Mouse (Mus musculus) forebrain, embryonic 12.5 days (tissue): ENCODE data around the gene Adamts17. TPM values are rescaled to one million over a fixed set of nuclear protein-coding genes. Genes with fewer than 3 reads are reported as not detected.

ENCODE experiments used
- ATAC-seq: fragments of 200-750 bp; cut with Nextera tagmentation; 2 replicates; pipeline ENCODE4 v1.8.0; 2017; ENCODE audit warnings: moderate TSS enrichment; ENCODE audit not compliant: low FRiP score
- H3K27ac ChIP-seq: fragments of 300-500 bp; sonication (generic); 2 replicates; pipeline ENCODE4 v1.5.1; 2016; ENCODE audit warnings: mild to moderate bottlenecking
- H3K27me3 ChIP-seq: fragments of 300-500 bp; sonication (generic); 2 replicates; pipeline ENCODE4 v1.6.1; 2016; ENCODE audit warnings: mild to moderate bottlenecking
- H3K36me3 ChIP-seq: fragments of 300-500 bp; sonication (generic); replicated peaks from 2 replicates; pipeline ENCODE4 v1.6.1; 2016; ENCODE audit warnings: mild to moderate bottlenecking
- H3K4me1 ChIP-seq: fragments of 300-500 bp; sonication (generic); 2 replicates; pipeline ENCODE4 v1.6.1; 2016
- H3K4me2 ChIP-seq: fragments of 300-500 bp; sonication (generic); 2 replicates; pipeline ENCODE4 v1.6.1; 2016; ENCODE audit warnings: mild to moderate bottlenecking, moderate library complexity
- H3K4me3 ChIP-seq: fragments of 300-500 bp; sonication (generic); replicated peaks from 2 replicates; pipeline ENCODE4 v1.5.1; 2016; ENCODE audit warnings: mild to moderate bottlenecking
- H3K9ac ChIP-seq: fragments of 300-500 bp; sonication (generic); 2 replicates; pipeline ENCODE4 v1.6.1; 2016; ENCODE audit warnings: mild to moderate bottlenecking
- H3K9me3 ChIP-seq: fragments of 300-500 bp; sonication (generic); 2 replicates; pipeline ENCODE4 v1.6.1; 2016
- WGBS: fragments of 180-500 bp; shearing (Covaris S2); methylation state at CpG from one replicate; pipeline ENCODE4 v1.1.7; 2016; 5-methylcytosine and 5-hydroxymethylcytosine counted together
- polyA plus RNA-seq: library from polyadenylated mRNA; unstranded; fragments of >200 nt; fragmentation: Nextera tagmentation; extraction: Ambion mirVana; gene quantifications from 2 replicates; pipeline ENCODE4 v1.2.1, GENCODE M21; 2016

Adamts17 gene
- polyA plus RNA-seq, 1 experiment from 2014 or later, result 2.1 TPM

DNA sequence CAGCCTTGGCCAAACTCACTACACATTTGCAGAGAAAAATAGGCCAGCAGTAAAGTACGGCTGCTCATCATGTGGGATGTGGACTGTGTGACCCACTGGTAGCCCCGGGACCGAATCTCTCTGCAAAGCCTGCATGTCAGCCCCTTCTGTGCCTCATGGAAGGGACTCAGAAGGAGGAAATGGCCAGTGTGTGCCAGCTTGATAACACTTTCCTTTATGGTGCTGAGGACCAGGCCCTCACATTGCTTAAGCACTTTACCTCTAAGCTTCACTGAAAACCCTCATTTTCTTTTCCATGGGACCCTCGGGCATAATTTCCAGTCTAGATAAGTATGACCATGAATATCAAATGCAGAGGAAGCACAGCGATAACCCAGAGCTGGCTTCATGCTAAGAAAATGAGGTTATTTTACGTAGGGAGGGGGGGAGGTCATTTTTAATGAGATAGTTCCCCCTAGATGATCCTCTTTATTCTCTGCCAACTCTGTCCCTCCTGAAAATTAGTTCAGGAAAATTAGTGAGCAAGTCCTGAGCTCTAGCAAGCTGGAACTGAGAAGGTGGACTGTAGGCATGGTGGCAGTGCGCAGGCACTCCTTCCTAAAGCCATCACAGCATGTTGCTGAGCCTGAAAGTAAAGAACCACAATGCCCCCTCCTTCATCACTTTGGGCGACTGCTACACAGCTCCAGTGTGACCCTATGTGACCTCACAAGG lies 127.8 kb downstream of the Adamts17 start:
- H3K9me3 ChIP-seq, result no peaks in the 10 kb centered on the region
- H3K4me1 ChIP-seq, result peaks cover 15% of the 10 kb centered on the region
- H3K27me3 ChIP-seq, result no peaks in the 10 kb centered on the region
- H3K4me2 ChIP-seq, result no peak overlapping the region
- no peak for ATAC-seq
- no peak overlapping the region for H3K27ac ChIP-seq
- WGBS, result 65% methylated on average over 8 of the region's 8 CpGs
- H3K4me3 ChIP-seq, result no peak overlapping the region
- no peak overlapping the region for H3K9ac ChIP-seq
- no peaks in the 10 kb centered on the region for H3K36me3 ChIP-seq

DNA sequence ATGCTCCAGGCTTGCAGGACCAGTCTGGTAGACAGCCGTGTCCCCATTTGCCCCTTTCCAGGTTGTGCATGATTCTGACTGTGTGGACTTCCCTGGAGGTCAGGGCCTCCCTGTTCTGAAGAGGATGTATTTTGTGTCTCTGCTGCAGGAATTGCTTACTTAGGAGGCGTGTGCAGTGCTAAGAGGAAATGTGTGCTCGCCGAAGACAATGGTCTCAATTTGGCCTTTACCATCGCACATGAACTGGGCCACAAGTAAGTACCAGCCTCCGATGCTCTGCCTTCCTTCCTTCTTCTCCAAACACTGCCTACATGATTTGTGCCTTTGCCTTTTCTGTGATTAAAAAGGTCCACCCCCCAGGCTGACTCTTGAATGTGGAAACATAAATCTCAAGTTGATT lies 129.1 kb downstream of the Adamts17 start:
- Histone ChIP-seq H3K4me3 (no peak overlapping the region), H3K4me1 (peaks cover 15% of the 10 kb centered on the region), H3K9ac (no peak overlapping the region), H3K27ac (no peak overlapping the region), H3K9me3 (no peaks in the 10 kb centered on the region), H3K4me2 (no peak overlapping the region), H3K27me3 (no peaks in the 10 kb centered on the region), H3K36me3 (no peaks in the 10 kb centered on the region)
- ATAC-seq, result no peak
- WGBS, result 85% methylated on average over 6 of the region's 6 CpGs

DNA sequence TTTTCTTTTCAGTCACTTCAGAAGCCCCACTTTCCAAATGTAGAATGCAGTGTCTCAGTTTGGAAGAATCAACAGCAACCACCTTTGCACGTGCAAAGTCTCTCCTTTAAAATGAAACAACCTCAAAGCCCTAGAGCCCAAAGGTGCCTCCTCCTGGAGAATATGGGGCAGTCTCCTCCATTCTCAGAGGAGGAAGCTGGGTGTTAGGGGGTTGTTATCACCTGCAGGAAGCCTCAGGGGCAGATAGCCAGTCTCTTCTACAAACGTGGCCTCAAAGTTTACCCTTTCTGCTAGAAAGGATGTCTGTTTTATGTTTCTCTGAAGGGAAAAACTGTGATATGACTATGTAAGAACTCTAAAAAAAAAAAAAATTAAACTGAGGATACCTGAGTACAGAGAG lies 129.7 kb downstream of the Adamts17 start:
- Histone ChIP-seq H3K4me1 (peaks cover 15% of the 10 kb centered on the region), H3K9ac (no peak overlapping the region), H3K27me3 (no peaks in the 10 kb centered on the region), H3K4me3 (no peak overlapping the region), H3K36me3 (no peaks in the 10 kb centered on the region), H3K9me3 (no peaks in the 10 kb centered on the region), H3K27ac (no peak overlapping the region), H3K4me2 (no peak overlapping the region)
- no peak for ATAC-seq
- WGBS, result 81% methylated on average over 2 of the region's 2 CpGs

DNA sequence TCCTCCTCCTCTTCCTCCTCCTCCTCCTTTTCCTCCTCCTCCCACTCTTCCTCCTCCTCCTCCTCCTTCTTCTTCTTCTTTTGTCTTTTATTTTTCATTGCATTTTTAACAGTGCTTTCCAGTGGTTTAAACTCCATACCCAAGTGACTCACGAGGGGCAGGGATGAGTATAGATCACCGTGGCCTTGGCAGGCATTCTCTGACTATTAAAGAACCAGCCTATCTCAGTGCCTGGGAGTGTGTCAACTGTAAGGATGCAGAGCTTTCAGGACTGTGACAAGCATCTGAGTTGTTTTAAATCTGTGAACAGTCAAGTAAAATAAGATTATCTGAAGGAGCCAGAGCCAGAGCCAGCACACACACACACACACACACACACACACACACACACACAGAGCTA lies 130.7 kb downstream of the Adamts17 start:
- 84% methylated on average over 2 of the region's 2 CpGs for WGBS
- H3K27me3 ChIP-seq, result no peaks in the 10 kb centered on the region
- no peak overlapping the region for H3K9ac ChIP-seq
- peaks cover 15% of the 10 kb centered on the region for H3K4me1 ChIP-seq
- H3K36me3 ChIP-seq, result no peaks in the 10 kb centered on the region
- no peaks in the 10 kb centered on the region for H3K9me3 ChIP-seq
- H3K27ac ChIP-seq, result no peak overlapping the region
- H3K4me3 ChIP-seq, result no peak overlapping the region
- no peak for ATAC-seq
- H3K4me2 ChIP-seq, result no peak overlapping the region

DNA sequence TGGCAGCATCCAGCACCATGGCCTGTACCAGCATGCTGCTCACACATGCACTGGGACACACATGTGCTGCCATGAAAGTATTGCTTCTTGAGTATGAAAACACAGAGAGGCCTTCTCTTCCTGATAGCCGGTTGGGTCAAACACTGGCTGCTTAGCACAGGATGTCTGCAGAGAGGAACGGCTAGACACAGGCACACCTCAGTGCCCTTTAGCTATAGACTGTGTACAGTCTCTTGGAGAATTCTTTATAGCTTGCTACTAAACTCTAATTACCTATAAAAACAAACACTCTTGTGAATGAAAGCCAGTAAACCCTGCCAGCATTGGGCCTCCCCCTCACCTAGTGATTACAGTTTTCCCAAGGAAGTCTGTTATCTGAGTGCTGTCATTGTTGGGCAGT lies 131.4 kb downstream of the Adamts17 start:
- H3K27me3 ChIP-seq, result no peaks in the 10 kb centered on the region
- peaks cover 12% of the 10 kb centered on the region for H3K4me1 ChIP-seq
- no peak overlapping the region for H3K4me3 ChIP-seq
- H3K36me3 ChIP-seq, result no peaks in the 10 kb centered on the region
- no peak overlapping the region for H3K4me2 ChIP-seq
- no peak overlapping the region for H3K9ac ChIP-seq
- no peaks in the 10 kb centered on the region for H3K9me3 ChIP-seq
- WGBS, result 71% methylated on average over 2 of the region's 2 CpGs
- no peak overlapping the region for H3K27ac ChIP-seq
- no peak for ATAC-seq

DNA sequence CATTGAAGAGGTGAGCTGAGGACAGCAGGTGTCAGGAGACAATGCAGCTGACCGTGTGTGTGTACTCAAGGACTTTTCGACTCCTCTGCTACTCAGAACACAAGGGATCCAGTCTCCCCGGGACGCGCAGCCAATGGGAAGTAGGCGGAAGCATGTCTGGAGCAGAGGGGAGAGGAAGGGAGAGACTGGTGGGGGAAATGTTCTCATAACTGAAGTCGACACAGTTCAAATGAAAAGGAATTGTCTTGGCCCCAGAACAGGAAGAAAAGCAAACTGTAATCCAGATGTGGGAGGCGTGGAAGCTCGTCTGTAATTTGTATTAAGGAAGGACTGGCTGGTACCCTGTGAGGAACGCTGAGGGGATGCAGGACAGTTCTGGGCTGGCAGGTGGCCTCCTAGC lies 135.3 kb downstream of the Adamts17 start:
- WGBS, result 81% methylated on average over 10 of the region's 10 CpGs

DNA sequence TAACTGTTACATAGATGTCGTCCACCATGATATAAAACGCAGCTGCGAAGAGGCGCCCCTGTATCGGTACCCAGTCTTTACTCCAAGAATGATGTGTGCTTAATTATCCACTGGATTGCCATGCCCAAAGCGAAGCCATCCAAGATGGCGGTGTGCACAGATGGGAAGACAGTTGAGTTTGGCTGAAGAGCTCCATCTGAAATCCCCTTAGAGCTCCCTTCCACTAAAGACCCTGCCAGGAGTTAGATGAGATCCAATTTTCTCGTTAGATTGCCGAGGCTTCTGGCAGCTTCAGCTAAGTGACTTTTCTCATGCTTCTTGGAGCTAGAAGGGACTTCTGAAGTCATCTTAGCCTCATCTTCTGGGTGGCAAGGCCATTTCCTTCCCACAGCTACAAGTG lies 136.8 kb downstream of the Adamts17 start:
- Histone ChIP-seq H3K27ac (no peak overlapping the region), H3K4me3 (no peak overlapping the region), H3K27me3 (no peaks in the 10 kb centered on the region), H3K4me1 (no peaks in the 10 kb centered on the region), H3K4me2 (no peak overlapping the region), H3K36me3 (no peaks in the 10 kb centered on the region), H3K9ac (no peak overlapping the region), H3K9me3 (no peaks in the 10 kb centered on the region)
- WGBS, result 94% methylated on average over 9 of the region's 9 CpGs
- ATAC-seq, result no peak

More for the DNA sequence above, 135.3 kb downstream of the Adamts17 start:
- H3K9me3 ChIP-seq, result no peaks in the 10 kb centered on the region
- H3K27me3 ChIP-seq, result no peaks in the 10 kb centered on the region
- H3K4me2 ChIP-seq, result no peak overlapping the region
- ATAC-seq, result no peak
- no peaks in the 10 kb centered on the region for H3K36me3 ChIP-seq
- H3K27ac ChIP-seq, result no peak overlapping the region
- H3K9ac ChIP-seq, result no peak overlapping the region
- H3K4me1 ChIP-seq, result no peaks in the 10 kb centered on the region
- H3K4me3 ChIP-seq, result no peak overlapping the region

DNA sequence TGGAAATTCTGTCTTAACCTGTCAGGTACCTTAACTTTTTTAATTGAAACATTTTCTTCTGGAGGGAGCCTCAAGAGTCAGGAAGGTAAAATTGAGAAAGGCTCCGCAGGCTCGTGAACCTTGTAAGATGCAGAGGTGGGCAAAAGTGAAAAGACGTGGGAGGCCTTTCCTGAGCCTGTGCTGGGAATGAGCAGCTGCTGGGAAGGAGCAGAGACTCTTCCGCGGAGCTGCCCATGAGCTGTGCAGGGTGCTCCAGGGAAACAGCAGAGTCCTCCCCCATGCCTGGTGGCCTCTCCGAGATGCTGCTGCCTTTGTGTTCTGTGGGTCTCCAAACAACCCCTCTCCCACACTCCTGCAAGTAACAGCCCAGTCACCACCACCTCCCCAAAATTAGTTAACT lies 142.1 kb downstream of the Adamts17 start:
- H3K27ac ChIP-seq, result no peak overlapping the region
- no peaks in the 10 kb centered on the region for H3K27me3 ChIP-seq
- H3K36me3 ChIP-seq, result no peaks in the 10 kb centered on the region
- H3K9me3 ChIP-seq, result no peaks in the 10 kb centered on the region
- H3K4me1 ChIP-seq, result no peaks in the 10 kb centered on the region
- no peak overlapping the region for H3K4me3 ChIP-seq
- H3K9ac ChIP-seq, result no peak overlapping the region
- ATAC-seq, result no peak
- 86% methylated on average over 6 of the region's 6 CpGs for WGBS
- H3K4me2 ChIP-seq, result no peak overlapping the region

DNA sequence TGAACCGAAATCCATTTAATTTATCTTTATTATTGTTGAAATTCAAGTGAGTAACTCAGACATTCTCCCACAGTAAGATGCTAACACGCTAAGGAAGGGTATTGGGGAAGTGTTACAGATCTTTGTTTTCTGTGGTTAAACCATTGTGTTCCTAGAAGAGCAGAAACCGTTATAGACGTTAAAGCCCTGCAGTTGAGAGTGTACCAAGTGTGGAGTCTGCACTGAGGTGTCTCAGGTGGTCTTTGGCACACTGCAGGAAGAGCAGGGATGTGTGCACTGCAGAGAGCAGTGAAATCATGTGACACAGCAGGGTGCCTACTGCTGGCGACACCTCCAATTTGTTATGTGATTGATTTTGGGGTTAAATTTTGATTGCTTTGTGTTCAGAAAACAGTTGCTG lies 142.5 kb downstream of the Adamts17 start:
- no peaks in the 10 kb centered on the region for H3K4me1 ChIP-seq
- no peak overlapping the region for H3K9ac ChIP-seq
- no peak overlapping the region for H3K4me3 ChIP-seq
- H3K27ac ChIP-seq, result no peak overlapping the region
- no peak for ATAC-seq
- H3K9me3 ChIP-seq, result no peaks in the 10 kb centered on the region
- H3K36me3 ChIP-seq, result no peaks in the 10 kb centered on the region
- no peaks in the 10 kb centered on the region for H3K27me3 ChIP-seq
- H3K4me2 ChIP-seq, result no peak overlapping the region
- WGBS, result 80% methylated on average over 5 of the region's 5 CpGs

DNA sequence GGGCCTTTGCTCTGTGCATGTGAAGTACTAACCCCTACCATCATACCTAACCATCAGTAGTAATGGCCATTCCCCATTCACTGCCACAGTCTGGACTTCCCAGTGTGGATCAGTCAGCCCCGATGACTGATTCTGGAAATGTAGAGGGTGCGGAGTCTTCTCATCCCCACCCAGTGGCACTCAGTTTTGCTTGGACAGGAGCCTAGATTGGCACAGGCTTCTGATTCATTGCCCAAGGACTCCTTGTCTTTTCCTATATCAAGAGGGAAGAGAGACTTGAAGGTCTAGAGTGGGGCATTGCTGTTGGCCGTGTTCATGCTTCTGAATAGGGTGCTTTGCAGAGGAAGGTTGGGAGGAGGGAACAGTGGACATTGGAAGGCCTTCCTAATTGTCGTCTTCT lies 148.1 kb downstream of the Adamts17 start:
- H3K27ac ChIP-seq, result no peak overlapping the region
- no peak overlapping the region for H3K9ac ChIP-seq
- WGBS, result 92% methylated on average over 4 of the region's 4 CpGs
- no peak overlapping the region for H3K4me2 ChIP-seq
- no peaks in the 10 kb centered on the region for H3K36me3 ChIP-seq
- H3K9me3 ChIP-seq, result no peaks in the 10 kb centered on the region
- H3K4me3 ChIP-seq, result no peak overlapping the region
- ATAC-seq, result no peak
- no peaks in the 10 kb centered on the region for H3K27me3 ChIP-seq
- H3K4me1 ChIP-seq, result no peaks in the 10 kb centered on the region

DNA sequence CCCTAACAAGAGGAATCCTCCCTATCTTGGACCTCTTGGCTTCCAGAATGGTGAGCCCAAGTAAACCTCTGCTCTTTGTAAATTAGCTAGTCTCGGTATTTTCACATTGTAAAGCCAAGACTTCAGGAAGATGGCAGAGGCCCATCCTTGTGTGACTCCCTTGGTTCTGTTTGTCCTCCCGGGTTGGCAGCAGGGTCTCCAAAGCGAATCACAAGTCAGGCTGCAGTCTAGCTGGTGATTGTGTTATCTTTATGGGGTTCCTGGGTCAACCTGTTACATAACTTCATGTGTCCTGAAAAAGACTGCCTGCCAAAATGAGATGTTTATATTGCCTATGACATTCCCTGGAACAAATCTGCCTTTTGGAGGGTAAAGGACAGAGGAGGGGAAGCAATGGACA lies 148.9 kb downstream of the Adamts17 start:
- H3K4me1 ChIP-seq, result no peaks in the 10 kb centered on the region
- H3K4me3 ChIP-seq, result no peak overlapping the region
- no peak for ATAC-seq

DNA sequence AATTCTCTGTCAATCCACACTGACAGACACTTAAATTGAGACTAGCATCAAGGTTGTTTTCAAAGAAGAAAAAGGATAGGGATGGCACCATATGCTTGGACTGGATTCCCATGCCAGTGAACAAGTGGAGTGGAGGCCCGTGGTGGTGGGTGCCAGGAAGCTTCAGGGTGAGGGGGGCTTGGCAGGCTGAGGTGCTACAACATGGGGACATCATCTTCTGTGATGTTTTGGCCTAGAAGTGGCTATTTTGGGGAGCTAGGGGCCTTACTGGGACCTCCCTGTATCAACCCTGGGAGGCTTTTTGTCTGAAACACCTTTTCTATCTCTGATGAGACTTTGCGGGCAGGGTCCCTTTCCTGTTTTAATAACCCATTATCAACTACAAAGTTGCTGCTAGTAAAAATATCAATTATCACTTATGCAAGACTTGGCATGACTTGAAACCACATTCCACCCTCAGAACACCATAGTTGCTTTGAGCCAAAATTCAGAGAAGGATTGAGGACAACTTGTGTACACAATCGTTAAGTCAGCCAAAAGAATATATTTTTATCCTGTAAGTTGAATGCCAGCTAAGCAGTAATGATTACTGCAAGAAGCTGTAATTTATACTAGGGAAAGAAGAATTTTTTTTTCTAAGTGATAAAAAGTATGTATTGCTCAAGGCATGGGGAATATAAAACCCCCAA lies 150.0 kb downstream of the Adamts17 start:
- no peaks in the 10 kb centered on the region for H3K36me3 ChIP-seq
- 90% methylated on average over 3 of the region's 3 CpGs for WGBS
- H3K27ac ChIP-seq, result no peak overlapping the region
- ATAC-seq, result no peak
- H3K9me3 ChIP-seq, result no peaks in the 10 kb centered on the region
- no peaks in the 10 kb centered on the region for H3K4me1 ChIP-seq
- no peak overlapping the region for H3K4me2 ChIP-seq
- no peaks in the 10 kb centered on the region for H3K27me3 ChIP-seq
- H3K4me3 ChIP-seq, result no peak overlapping the region
- H3K9ac ChIP-seq, result no peak overlapping the region

More for the DNA sequence above, 148.9 kb downstream of the Adamts17 start:
- Histone ChIP-seq H3K27me3 (no peaks in the 10 kb centered on the region), H3K9me3 (no peaks in the 10 kb centered on the region), H3K27ac (no peak overlapping the region), H3K9ac (no peak overlapping the region), H3K36me3 (no peaks in the 10 kb centered on the region), H3K4me2 (no peak overlapping the region)
- 86% methylated on average over 3 of the region's 3 CpGs for WGBS

DNA sequence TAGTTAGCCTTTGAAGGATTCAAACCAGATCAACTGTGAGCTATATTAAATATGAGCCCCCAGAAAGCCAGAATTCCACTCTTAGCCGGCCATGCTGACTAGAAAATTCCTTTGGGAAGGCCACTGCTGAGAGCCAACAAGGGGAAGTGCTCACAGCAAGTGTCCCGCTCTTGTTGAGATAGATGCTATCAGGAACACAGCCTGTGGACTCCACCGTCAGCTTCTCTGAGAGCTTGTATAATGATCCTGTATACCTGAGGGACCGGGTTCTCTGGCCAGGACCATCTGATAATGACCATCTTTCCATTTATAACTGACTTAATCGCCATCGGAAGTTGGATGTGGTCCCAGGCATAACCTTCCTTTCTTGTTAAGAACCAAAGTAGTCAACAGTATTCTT lies 159.3 kb downstream of the Adamts17 start:
- Histone ChIP-seq H3K27ac (no peak overlapping the region), H3K9me3 (no peaks in the 10 kb centered on the region), H3K4me1 (no peaks in the 10 kb centered on the region; the same call in 1 of the 2 replicates), H3K36me3 (no peaks in the 10 kb centered on the region), H3K27me3 (no peaks in the 10 kb centered on the region), H3K4me3 (no peak overlapping the region), H3K4me2 (no peak overlapping the region), H3K9ac (no peak overlapping the region)
- WGBS, result 85% methylated on average over 6 of the region's 6 CpGs
- no peak for ATAC-seq
